Mouse (Mus musculus): Measurements from ENCODE around the gene Gm11758.
"Not testable (repeated sequence)": the region's sequence is repeated elsewhere in the genome, so short reads cannot be mapped to it uniquely, and the experiment has no call there.

Gene Gm11758

GRCm38 (mm10) chr4:73876166-73876565 is at the start of gene Gm11758:
Gene Gm11758, minus strand, starts transcription at chr4:73876266.
- not testable (repeated sequence) for DNase-seq

GRCm38 (mm10) chr4:73920660-73921059 is 44.6 kb upstream of the Gm11758 start, which contains the start of gene Gm11756:
Gene Gm11756, minus strand, starts transcription at chr4:73920760.
- DNase-seq = not testable (repeated sequence)

- DNase-seq = not testable (repeated sequence)
Measured at GRCm38 (mm10) chr4:73905853-73906252, 29.8 kb upstream of the Gm11758 start, which contains the start of gene Gm13871. Gene Gm13871, minus strand, starts transcription at chr4:73905953.

GRCm38 (mm10) chr4:73891012-73891411 is 14.9 kb upstream of the Gm11758 start, which contains the start of gene Gm11757:
Gene Gm11757, minus strand, starts transcription at chr4:73891112.
- DNase-seq = not testable (repeated sequence)

GRCm38 (mm10) chr4:73826587-73826986 is 49.5 kb downstream of the Gm11758 start:
- DNase-seq = no peak

Measured in heart, adult 11 months (tissue).